ENCODE assay signal across 27 mouse cellular contexts in genomic region chr16:38349881-38350280, GRCm38 (mm10). TPM values are rescaled to one million over a fixed set of nuclear protein-coding genes. Genes with fewer than 3 reads are reported as not detected.
DNase-seq lines count a peak whose midpoint lies in the region; ATAC-seq and TF ChIP-seq lines count a peak whose summit lies in the region.
"Had no signal": no experiment of that assay in that cellular context is flagged by ENCODE, and none has a peak within 500 bp of the region (broad histone marks: within the 10 kb centered on the region; RNA-seq: fewer than 3 reads in every experiment).

No protein-coding gene starts in this region.

- 85% methylated on average over 2 of the region's 2 CpGs for WGBS in heart, embryonic 15.5 days
- 78% methylated on average over 2 of the region's 2 CpGs for WGBS in liver, embryonic 15.5 days (ENCODE audit: insufficient replicate concordance)
- WGBS in midbrain, postnatal 0 days, result 91% methylated on average over 2 of the region's 2 CpGs

- H3K4me3 ChIP-seq in erythroblast, embryonic 14.5 days (replicated peaks), result peak overlapping the region; percentile 45
- H3K4me3 ChIP-seq in heart, embryonic 15.5 days, result no peak overlapping the region
- H3K4me3 ChIP-seq in MEL (ENCODE audit: control insufficient read depth in 1 of 2, insufficient read depth in 1 of 2, low read depth in 2 of 2, low read length in 2 of 2), result no peak overlapping the region
- H3K4me3 ChIP-seq in liver, embryonic 15.5 days (replicated peaks), result peak overlapping the region; percentile 15
- H3K4me3 ChIP-seq in midbrain, postnatal 0 days (ENCODE audit: low read depth, low read length), result no peak overlapping the region
- H3K4me3 ChIP-seq: embryonic facial prominence, embryonic 12.5 days; kidney, embryonic 15.5 days; limb, embryonic 13.5 days; lung, embryonic 15.5 days; midbrain, embryonic 13.5 days; neural tube, embryonic 13.5 days had no signal

- no peak for ATAC-seq in erythroblast, adult 5-6 weeks (replicated peaks; ENCODE audit: low FRiP score, poor library complexity, severe bottlenecking)
- no peak for ATAC-seq in heart, embryonic 15.5 days (replicated peaks; ENCODE audit: insufficient number of reproducible peaks, insufficient read depth, low FRiP score, low read depth)
- no peak for ATAC-seq in liver, embryonic 15.5 days (ENCODE audit: insufficient read depth)
- ATAC-seq in midbrain, postnatal 0 days (ENCODE audit: low FRiP score), result no peak
- ATAC-seq: forebrain, embryonic 16.5 days; midbrain, embryonic 13.5 days had no signal

- no peak for DNase-seq in heart, adult 8-10 months (ENCODE audit: low spot score)
- no peak for DNase-seq in MEL (ENCODE audit: low read depth, low spot score)
- no peak for DNase-seq in midbrain, postnatal 0 days (ENCODE audit: low spot score)
- DNase-seq in urinary bladder, postnatal 4 days (ENCODE audit: low spot score in 2 of 2), result no peak
- DNase-seq: adrenal gland, postnatal 14 days; cerebellum, postnatal 10 days; kidney, postnatal 4 days; thymus, postnatal 36 days had no signal

- peaks cover 69% of the 10 kb centered on the region for H3K4me1 ChIP-seq in erythroblast, embryonic 14.5 days (ENCODE audit: control insufficient read depth)
- peaks cover 53% of the 10 kb centered on the region for H3K4me1 ChIP-seq in heart, embryonic 15.5 days (replicated peaks)
- H3K4me1 ChIP-seq in MEL (ENCODE audit: control insufficient read depth in 1 of 2, insufficient read depth in 2 of 2, low read length in 2 of 2), result peaks cover 22 to 27% of the 10 kb centered on the region in 2 experiments
- peaks cover 60% of the 10 kb centered on the region for H3K4me1 ChIP-seq in liver, embryonic 15.5 days (replicated peaks)
- H3K4me1 ChIP-seq in midbrain, postnatal 0 days (ENCODE audit: insufficient read depth, low read length), result peaks cover 5% of the 10 kb centered on the region; the same call in 1 of the 2 replicates

- H3K27ac ChIP-seq in heart, embryonic 15.5 days, result peak overlapping the region; percentile 74
- H3K27ac ChIP-seq in MEL (ENCODE audit: control insufficient read depth, low read depth, low read length), result peak overlapping the region; percentile 47
- H3K27ac ChIP-seq in liver, embryonic 15.5 days (replicated peaks), result peak overlapping the region; percentile 77
- no peak overlapping the region for H3K27ac ChIP-seq in midbrain, postnatal 0 days (ENCODE audit: low read depth, low read length)
- H3K27ac ChIP-seq: embryonic facial prominence, embryonic 12.5 days; hindbrain, embryonic 14.5 days; kidney, embryonic 15.5 days; limb, embryonic 13.5 days; lung, embryonic 15.5 days; midbrain, embryonic 13.5 days; neural tube, embryonic 13.5 days had no signal

- TF ChIP-seq EP300 in MEL (IDR thresholded peaks at IDR 0.05; ENCODE audit: low read depth in 1 of 2, low read length in 2 of 2), result no peak

- H3K27me3 ChIP-seq in erythroblast, embryonic 14.5 days (ENCODE audit: control insufficient read depth), result no peaks in the 10 kb centered on the region
- H3K27me3 ChIP-seq in heart, embryonic 15.5 days, result no peaks in the 10 kb centered on the region
- H3K27me3 ChIP-seq in MEL (ENCODE audit: control insufficient read depth in 1 of 2, insufficient read depth in 2 of 2, low read length in 2 of 2), result no peaks in the 10 kb centered on the region
- H3K27me3 ChIP-seq in liver, embryonic 15.5 days, result no peaks in the 10 kb centered on the region
- H3K27me3 ChIP-seq in midbrain, postnatal 0 days (ENCODE audit: insufficient read depth, low read length), result no peaks in the 10 kb centered on the region
- H3K27me3 ChIP-seq: embryonic facial prominence, embryonic 12.5 days; kidney, embryonic 15.5 days; limb, embryonic 13.5 days; lung, embryonic 15.5 days; midbrain, embryonic 13.5 days; neural tube, embryonic 13.5 days had no signal

- H3K9ac ChIP-seq in heart, embryonic 15.5 days, result no peak overlapping the region
- peak overlapping the region; percentile 41 for H3K9ac ChIP-seq in MEL (ENCODE audit: control insufficient read depth, low read depth, low read length, poor library complexity, severe bottlenecking)
- peak overlapping the region; percentile 16 for H3K9ac ChIP-seq in liver, embryonic 15.5 days
- H3K9ac ChIP-seq in midbrain, postnatal 0 days (replicated peaks; ENCODE audit: low read length, poor library complexity, severe bottlenecking), result no peak overlapping the region
- H3K9ac ChIP-seq: embryonic facial prominence, embryonic 12.5 days; hindbrain, embryonic 14.5 days; kidney, embryonic 15.5 days; limb, embryonic 13.5 days; lung, embryonic 15.5 days; midbrain, embryonic 13.5 days; neural tube, embryonic 13.5 days had no signal

- peaks cover 66% of the 10 kb centered on the region for H3K36me3 ChIP-seq in erythroblast, embryonic 14.5 days (ENCODE audit: control insufficient read depth)
- H3K36me3 ChIP-seq in heart, embryonic 15.5 days, result peaks cover 5% of the 10 kb centered on the region
- H3K36me3 ChIP-seq in MEL (ENCODE audit: control insufficient read depth in 1 of 2, insufficient read depth in 2 of 2, low read length in 2 of 2), result peaks cover 14 to 55% of the 10 kb centered on the region in 2 experiments
- H3K36me3 ChIP-seq in liver, embryonic 15.5 days (replicated peaks), result peaks cover 48% of the 10 kb centered on the region
- H3K36me3 ChIP-seq in midbrain, postnatal 0 days (ENCODE audit: insufficient read depth, low read length), result peaks cover 14% of the 10 kb centered on the region

- no peak for TF ChIP-seq POLR2A in MEL (IDR thresholded peaks at IDR 0.05; ENCODE audit: control insufficient read depth in 1 of 2, insufficient read depth in 1 of 2, low read depth in 1 of 2, low read length in 2 of 2, poor library complexity in 1 of 2)

- H3K79me2 ChIP-seq in MEL (ENCODE audit: control insufficient read depth, insufficient read depth, low read length, poor library complexity), result peaks cover 37% of the 10 kb centered on the region

- TF ChIP-seq CTCF in MEL (IDR thresholded peaks at IDR 0.05 in 2 of 3, conservative IDR thresholded peaks at IDR 0.05 in 1 of 3; ENCODE audit: control insufficient read depth in 1 of 3, insufficient read depth in 1 of 3, low read depth in 2 of 3, low read length in 3 of 3, poor library complexity in 1 of 3, severe bottlenecking in 1 of 3), result no peak
- no peak for TF ChIP-seq CTCF in midbrain, postnatal 0 days (IDR thresholded peaks at IDR 0.05)

- no peak overlapping the region for H3K4me2 ChIP-seq in heart, embryonic 15.5 days
- peak overlapping the region; percentile 75 for H3K4me2 ChIP-seq in liver, embryonic 15.5 days
- H3K4me2 ChIP-seq in midbrain, postnatal 0 days (ENCODE audit: low read depth, low read length, poor library complexity, severe bottlenecking), result no peak overlapping the region
- H3K4me2 ChIP-seq: embryonic facial prominence, embryonic 12.5 days; hindbrain, embryonic 14.5 days; kidney, embryonic 15.5 days; limb, embryonic 13.5 days; lung, embryonic 15.5 days; midbrain, embryonic 13.5 days; neural tube, embryonic 13.5 days had no signal

- TF ChIP-seq RAD21 in MEL (IDR thresholded peaks at IDR 0.05; ENCODE audit: low read depth, low read length), result no peak

- H3K9me3 ChIP-seq in erythroblast, embryonic 14.5 days (ENCODE audit: control insufficient read depth, low read length), result no peaks in the 10 kb centered on the region
- no peaks in the 10 kb centered on the region for H3K9me3 ChIP-seq in heart, embryonic 15.5 days (replicated peaks)
- no peaks in the 10 kb centered on the region for H3K9me3 ChIP-seq in MEL (replicated peaks; ENCODE audit: insufficient read depth, low read length)
- H3K9me3 ChIP-seq in liver, embryonic 15.5 days (replicated peaks), result no peaks in the 10 kb centered on the region
- H3K9me3 ChIP-seq in midbrain, postnatal 0 days (ENCODE audit: low read length), result no peaks in the 10 kb centered on the region
- H3K9me3 ChIP-seq: embryonic facial prominence, embryonic 12.5 days; kidney, embryonic 15.5 days; limb, embryonic 13.5 days; lung, embryonic 15.5 days; midbrain, embryonic 13.5 days; neural tube, embryonic 13.5 days had no signal

RNA-seq across cellular contexts. Expression of gene Gm21987, which starts 3.0 kb away (rescaled TPM):
- 142 and 244 TPM in 2 replicates for polyA plus RNA-seq in erythroblast, embryonic 14.5 days (2012)
- not detected in 2 replicates for total RNA-seq in erythroblast, adult 5-6 weeks (2015; ENCODE audit: low replicate concordance)
- not detected in 2 replicates for total RNA-seq in erythroblast, adult 5-6 weeks (2017; ENCODE audit: low replicate concordance)
- polyA plus RNA-seq in heart, embryonic 15.5 days (2015; fragmentation: Nextera tagmentation; extraction: Ambion mirVana), result 3.2 and 4.1 TPM in 2 replicates
- total RNA-seq in heart, adult 8-10 months (2022), result not detected
- not detected in 2 replicates for total RNA-seq in MEL (2012; rRNA removed)
- polyA plus RNA-seq in MEL (2012; ENCODE audit: insufficient read depth in 1 of 2, insufficient read length in 2 of 2, low read depth in 1 of 2, low replicate concordance in 2 of 2, missing spikeins in 1 of 2), result not detected
- polyA plus RNA-seq in liver, embryonic 15.5 days (2015; fragmentation: Nextera tagmentation; extraction: Ambion mirVana), result not detected in 2 replicates
- total RNA-seq in midbrain, postnatal 0 days (2014; rRNA removed), result not detected in 2 replicates
- polyA plus RNA-seq in midbrain, postnatal 0 days (2015; fragmentation: Nextera tagmentation; extraction: Ambion mirVana), result not detected in 2 replicates
- total RNA-seq: adrenal gland, postnatal 14 days; ES-E14; gastrocnemius, postnatal 4 days; layer of hippocampus, postnatal 14 days; left cerebral cortex, postnatal 14 days; megakaryocyte, adult 5-6 weeks had no signal
- polyA plus RNA-seq: brain, embryonic 14.5 days; embryonic facial prominence, embryonic 12.5 days; forebrain, embryonic 16.5 days; hindbrain, embryonic 14.5 days; kidney, embryonic 15.5 days; limb, embryonic 13.5 days; lung, embryonic 15.5 days; midbrain, embryonic 13.5 days; neural tube, embryonic 13.5 days had no signal

RNA-seq across cellular contexts. Expression of gene Cox17, which starts 3.1 kb away (rescaled TPM):
- 56.0 and 110 TPM in 2 replicates for polyA plus RNA-seq in erythroblast, embryonic 14.5 days (2012)
- 53.5 and 84.5 TPM in 2 replicates for total RNA-seq in erythroblast, adult 5-6 weeks (2015; ENCODE audit: low replicate concordance)
- 93.1 and 317 TPM in 2 replicates for total RNA-seq in erythroblast, adult 5-6 weeks (2017; ENCODE audit: low replicate concordance)
- 224 and 350 TPM in 2 replicates for polyA plus RNA-seq in heart, embryonic 15.5 days (2015; fragmentation: Nextera tagmentation; extraction: Ambion mirVana)
- 100 to 1,000 TPM; 269 to 387 (median 331) TPM for total RNA-seq in heart, adult 8-10 months (2022)
- 293 and 295 TPM in 2 replicates for total RNA-seq in MEL (2012; rRNA removed)
- 100 to 1,000 TPM in 1 of 2 experiments, not detected in 1; 269 TPM for polyA plus RNA-seq in MEL (2012; ENCODE audit: insufficient read depth in 1 of 2, insufficient read length in 2 of 2, low read depth in 1 of 2, low replicate concordance in 2 of 2, missing spikeins in 1 of 2)
- 202 and 255 TPM in 2 replicates for polyA plus RNA-seq in liver, embryonic 15.5 days (2015; fragmentation: Nextera tagmentation; extraction: Ambion mirVana)
- total RNA-seq in midbrain, postnatal 0 days (2014; rRNA removed), result 14.5 and 15.0 TPM in 2 replicates
- 65.3 and 66.1 TPM in 2 replicates for polyA plus RNA-seq in midbrain, postnatal 0 days (2015; fragmentation: Nextera tagmentation; extraction: Ambion mirVana)

RNA-seq across cellular contexts. Expression of gene Maats1, which starts 7.9 kb away (rescaled TPM):
- polyA plus RNA-seq in erythroblast, embryonic 14.5 days (2012), result not detected in 2 replicates
- 0.42 TPM in 1 of 2 replicates, not detected in the other for total RNA-seq in erythroblast, adult 5-6 weeks (2015; ENCODE audit: low replicate concordance)
- not detected in 2 replicates for total RNA-seq in erythroblast, adult 5-6 weeks (2017; ENCODE audit: low replicate concordance)
- polyA plus RNA-seq in heart, embryonic 15.5 days (2015; fragmentation: Nextera tagmentation; extraction: Ambion mirVana), result 0.10 and 0.13 TPM in 2 replicates
- not detected for total RNA-seq in heart, adult 8-10 months (2022)
- 0.10 TPM in 1 of 2 replicates, not detected in the other for total RNA-seq in MEL (2012; rRNA removed)
- under 1 TPM in 1 of 2 experiments, not detected in 1; 0.03 TPM for polyA plus RNA-seq in MEL (2012; ENCODE audit: insufficient read depth in 1 of 2, insufficient read length in 2 of 2, low read depth in 1 of 2, low replicate concordance in 2 of 2, missing spikeins in 1 of 2)
- polyA plus RNA-seq in liver, embryonic 15.5 days (2015; fragmentation: Nextera tagmentation; extraction: Ambion mirVana), result 0.03 and 0.05 TPM in 2 replicates
- 1.2 and 2.1 TPM in 2 replicates for total RNA-seq in midbrain, postnatal 0 days (2014; rRNA removed)
- 1.0 and 1.5 TPM in 2 replicates for polyA plus RNA-seq in midbrain, postnatal 0 days (2015; fragmentation: Nextera tagmentation; extraction: Ambion mirVana)
- total RNA-seq: megakaryocyte, adult 5-6 weeks had no signal
- polyA plus RNA-seq: intestine, embryonic 14.5 days had no signal

RNA-seq across cellular contexts. Expression of gene Popdc2, which starts 12.1 kb away (rescaled TPM):
- 8.1 TPM in 2 replicates for polyA plus RNA-seq in erythroblast, embryonic 14.5 days (2012)
- total RNA-seq in erythroblast, adult 5-6 weeks (2015; ENCODE audit: low replicate concordance), result 24.9 and 26.5 TPM in 2 replicates
- 6.2 and 14.2 TPM in 2 replicates for total RNA-seq in erythroblast, adult 5-6 weeks (2017; ENCODE audit: low replicate concordance)
- polyA plus RNA-seq in heart, embryonic 15.5 days (2015; fragmentation: Nextera tagmentation; extraction: Ambion mirVana), result 327 and 350 TPM in 2 replicates
- total RNA-seq in heart, adult 8-10 months (2022), result 100 to 1,000 TPM; 451 to 631 (median 553) TPM
- 15.2 and 17.5 TPM in 2 replicates for total RNA-seq in MEL (2012; rRNA removed)
- polyA plus RNA-seq in MEL (2012; ENCODE audit: insufficient read depth in 1 of 2, insufficient read length in 2 of 2, low read depth in 1 of 2, low replicate concordance in 2 of 2, missing spikeins in 1 of 2), result 10 to 100 TPM in 1 of 2 experiments, not detected in 1; 45.4 TPM
- 22.8 and 23.6 TPM in 2 replicates for polyA plus RNA-seq in liver, embryonic 15.5 days (2015; fragmentation: Nextera tagmentation; extraction: Ambion mirVana)
- 1.5 TPM in 2 replicates for total RNA-seq in midbrain, postnatal 0 days (2014; rRNA removed)
- polyA plus RNA-seq in midbrain, postnatal 0 days (2015; fragmentation: Nextera tagmentation; extraction: Ambion mirVana), result 0.49 and 0.69 TPM in 2 replicates

RNA-seq across cellular contexts. Expression of gene Nr1i2, which starts 55.3 kb away (rescaled TPM):
- not detected in 2 replicates for polyA plus RNA-seq in erythroblast, embryonic 14.5 days (2012)
- total RNA-seq in erythroblast, adult 5-6 weeks (2015; ENCODE audit: low replicate concordance), result not detected in 2 replicates
- total RNA-seq in erythroblast, adult 5-6 weeks (2017; ENCODE audit: low replicate concordance), result not detected in 2 replicates
- polyA plus RNA-seq in heart, embryonic 15.5 days (2015; fragmentation: Nextera tagmentation; extraction: Ambion mirVana), result 0.06 TPM in 1 of 2 replicates, not detected in the other
- not detected for total RNA-seq in heart, adult 8-10 months (2022)
- not detected in 2 replicates for total RNA-seq in MEL (2012; rRNA removed)
- polyA plus RNA-seq in MEL (2012; ENCODE audit: insufficient read depth in 1 of 2, insufficient read length in 2 of 2, low read depth in 1 of 2, low replicate concordance in 2 of 2, missing spikeins in 1 of 2), result not detected
- polyA plus RNA-seq in liver, embryonic 15.5 days (2015; fragmentation: Nextera tagmentation; extraction: Ambion mirVana), result 4.8 and 5.3 TPM in 2 replicates
- total RNA-seq in midbrain, postnatal 0 days (2014; rRNA removed), result not detected in 2 replicates
- polyA plus RNA-seq in midbrain, postnatal 0 days (2015; fragmentation: Nextera tagmentation; extraction: Ambion mirVana), result not detected in 2 replicates
- total RNA-seq: layer of hippocampus, postnatal 14 days; left cerebral cortex, postnatal 14 days; megakaryocyte, adult 5-6 weeks had no signal
- polyA plus RNA-seq: brain, embryonic 14.5 days; embryonic facial prominence, embryonic 12.5 days; forebrain, embryonic 16.5 days; hindbrain, embryonic 14.5 days; limb, embryonic 13.5 days; midbrain, embryonic 13.5 days had no signal

Comparison
In these comparisons a context has a peak if more than half of its experiments do, and no peak if none do; other contexts are left out.
1. H3K4me3 ChIP-seq: peak in erythroblast, embryonic 14.5 days (single experiment) and liver, embryonic 15.5 days (single experiment); none in heart, embryonic 15.5 days (single experiment), MEL (0 of 2) and midbrain, postnatal 0 days (single experiment).
2. H3K9ac ChIP-seq: peak in MEL (single experiment) and liver, embryonic 15.5 days (single experiment); none in heart, embryonic 15.5 days (single experiment) and midbrain, postnatal 0 days (single experiment).
3. RNA of gene Gm21987, which starts 3.0 kb away (polyA plus RNA-seq): 142 to 244 TPM in erythroblast, embryonic 14.5 days; 3.2 to 4.1 TPM in heart, embryonic 15.5 days, not detected in liver, embryonic 15.5 days, not detected in MEL and not detected in midbrain, postnatal 0 days; every median in the first group is over 10 times any median in the second.